Mouse (Mus musculus): Measurements from ENCODE around the gene Tmem108. TPM values are rescaled to one million over a fixed set of nuclear protein-coding genes. Genes with fewer than 3 reads are reported as not detected.

Tmem108 gene
- polyA plus RNA-seq, 1 experiment from 2014 or later = 25.9 TPM

GRCm38 (mm10) chr9:103486262-103486661 is 275.4 kb downstream of the Tmem108 start:
- no peaks in the 10 kb centered on the region for H3K36me3 ChIP-seq
- no peak overlapping the region for H3K4me3 ChIP-seq (replicated peaks)
- 89% methylated on average over 6 of the region's 6 CpGs for WGBS
- no peak overlapping the region for H3K9ac ChIP-seq (replicated peaks)
- no peak overlapping the region for H3K4me2 ChIP-seq
- no peaks in the 10 kb centered on the region for H3K27me3 ChIP-seq (replicated peaks)
- peaks cover 10% of the 10 kb centered on the region; the same call in 1 of the 2 replicates for H3K4me1 ChIP-seq
- H3K27ac ChIP-seq (replicated peaks) = peak overlapping the region; percentile 20; the same call in 1 of the 2 replicates
- H3K9me3 ChIP-seq (replicated peaks) = no peaks in the 10 kb centered on the region
- no peak for ATAC-seq (ENCODE audit: low FRiP score)

GRCm38 (mm10) chr9:103485606-103486005 is 276.0 kb downstream of the Tmem108 start:
- Histone ChIP-seq H3K27me3 (replicated peaks) (no peaks in the 10 kb centered on the region), H3K4me2 (no peak overlapping the region), H3K9ac (replicated peaks) (no peak overlapping the region), H3K4me1 (peaks cover 13% of the 10 kb centered on the region), H3K4me3 (replicated peaks) (no peak overlapping the region), H3K27ac (replicated peaks) (no peak overlapping the region), H3K9me3 (replicated peaks) (no peaks in the 10 kb centered on the region), H3K36me3 (no peaks in the 10 kb centered on the region)
- no peak for ATAC-seq (ENCODE audit: low FRiP score)
- 31% methylated on average over 8 of the region's 8 CpGs for WGBS

GRCm38 (mm10) chr9:103480603-103481220 is 280.9 kb downstream of the Tmem108 start:
- H3K27ac ChIP-seq (replicated peaks) = no peak overlapping the region
- 50% methylated on average over 8 of the region's 8 CpGs for WGBS
- no peaks in the 10 kb centered on the region for H3K27me3 ChIP-seq (replicated peaks)
- H3K36me3 ChIP-seq = no peaks in the 10 kb centered on the region
- no peaks in the 10 kb centered on the region for H3K9me3 ChIP-seq (replicated peaks)
- H3K9ac ChIP-seq (replicated peaks) = no peak overlapping the region
- H3K4me1 ChIP-seq = peaks cover 5% of the 10 kb centered on the region; the same call in 1 of the 2 replicates
- H3K4me2 ChIP-seq = no peak overlapping the region
- H3K4me3 ChIP-seq (replicated peaks) = no peak overlapping the region
- no peak for ATAC-seq (ENCODE audit: low FRiP score)

- no peaks in the 10 kb centered on the region for H3K27me3 ChIP-seq (replicated peaks)
- H3K36me3 ChIP-seq = no peaks in the 10 kb centered on the region
- no peaks in the 10 kb centered on the region for H3K9me3 ChIP-seq (replicated peaks)
- H3K4me1 ChIP-seq = peaks cover 5% of the 10 kb centered on the region; the same call in 1 of the 2 replicates
- no peak within 1 kb of the TSS for H3K4me3 ChIP-seq (replicated peaks)
- WGBS = 66% methylated on average over 9 of the region's 9 CpGs
- H3K4me2 ChIP-seq = no peak within 1 kb of the TSS
- H3K9ac ChIP-seq (replicated peaks) = no peak within 1 kb of the TSS
- no peak within 1 kb of the TSS for H3K27ac ChIP-seq (replicated peaks)
- no peak; the same call in 1 of the 2 replicates for ATAC-seq (ENCODE audit: low FRiP score)
These were observed 281.5 kb downstream of the Tmem108 start, which contains the start of gene Bfsp2 for GRCm38 (mm10) chr9:103480044-103480576. TSS of gene Bfsp2 (minus strand) at chr9:103480420.

- Histone ChIP-seq H3K36me3 (no peaks in the 10 kb centered on the region), H3K4me1 (peaks cover 25% of the 10 kb centered on the region), H3K9ac (replicated peaks) (no peak overlapping the region), H3K4me3 (replicated peaks) (no peak overlapping the region), H3K27me3 (replicated peaks) (no peaks in the 10 kb centered on the region), H3K4me2 (no peak overlapping the region), H3K27ac (replicated peaks) (no peak overlapping the region), H3K9me3 (replicated peaks) (no peaks in the 10 kb centered on the region)
- WGBS = 83% methylated on average over 6 of the region's 6 CpGs
- ATAC-seq (ENCODE audit: low FRiP score) = no peak
These were observed 286.2 kb downstream of the Tmem108 start for GRCm38 (mm10) chr9:103475414-103475813.

GRCm38 (mm10) chr9:103473915-103474688 is 287.5 kb downstream of the Tmem108 start:
- Histone ChIP-seq H3K27me3 (replicated peaks) (no peaks in the 10 kb centered on the region), H3K9ac (replicated peaks) (no peak overlapping the region), H3K4me2 (peak overlapping the region; percentile 35), H3K36me3 (no peaks in the 10 kb centered on the region), H3K27ac (replicated peaks) (peak overlapping the region; percentile 66), H3K4me1 (peaks cover 25% of the 10 kb centered on the region), H3K4me3 (replicated peaks) (no peak overlapping the region), H3K9me3 (replicated peaks) (no peaks in the 10 kb centered on the region)
- 16% methylated on average over 13 of the region's 13 CpGs for WGBS
- peak; percentile 41; the same call in 1 of the 2 replicates for ATAC-seq (ENCODE audit: low FRiP score)

GRCm38 (mm10) chr9:103471784-103472183 is 289.9 kb downstream of the Tmem108 start:
- no peaks in the 10 kb centered on the region for H3K36me3 ChIP-seq
- H3K9me3 ChIP-seq (replicated peaks) = no peaks in the 10 kb centered on the region
- H3K4me3 ChIP-seq (replicated peaks) = no peak overlapping the region
- H3K27me3 ChIP-seq (replicated peaks) = no peaks in the 10 kb centered on the region
- 21% methylated on average over 11 of the region's 11 CpGs for WGBS
- peak overlapping the region; percentile 17; the same call in 1 of the 2 replicates for H3K4me2 ChIP-seq
- no peak overlapping the region for H3K27ac ChIP-seq (replicated peaks)
- no peak overlapping the region for H3K9ac ChIP-seq (replicated peaks)
- H3K4me1 ChIP-seq = peaks cover 25% of the 10 kb centered on the region
- no peak for ATAC-seq (ENCODE audit: low FRiP score)

- H3K27me3 ChIP-seq (replicated peaks) = no peaks in the 10 kb centered on the region
- no peak for ATAC-seq (ENCODE audit: low FRiP score)
- WGBS = 69% methylated on average over 5 of the region's 5 CpGs
These were observed 292.1 kb downstream of the Tmem108 start for GRCm38 (mm10) chr9:103469516-103469915.

GRCm38 (mm10) chr9:103468911-103469310 is 292.7 kb downstream of the Tmem108 start:
- Histone ChIP-seq H3K9ac (replicated peaks) (no peak overlapping the region), H3K36me3 (no peaks in the 10 kb centered on the region), H3K4me2 (no peak overlapping the region), H3K27me3 (replicated peaks) (no peaks in the 10 kb centered on the region), H3K4me1 (peaks cover 26% of the 10 kb centered on the region), H3K9me3 (replicated peaks) (no peaks in the 10 kb centered on the region), H3K4me3 (replicated peaks) (no peak overlapping the region), H3K27ac (replicated peaks) (no peak overlapping the region)
- 80% methylated on average over 7 of the region's 7 CpGs for WGBS
- ATAC-seq (ENCODE audit: low FRiP score) = no peak

More at GRCm38 (mm10) chr9:103469516-103469915, 292.1 kb downstream of the Tmem108 start:
- Histone ChIP-seq H3K9ac (replicated peaks) (no peak overlapping the region), H3K4me3 (replicated peaks) (no peak overlapping the region), H3K9me3 (replicated peaks) (no peaks in the 10 kb centered on the region), H3K27ac (replicated peaks) (no peak overlapping the region), H3K4me2 (no peak overlapping the region), H3K36me3 (no peaks in the 10 kb centered on the region), H3K4me1 (peaks cover 32% of the 10 kb centered on the region)

- Histone ChIP-seq H3K9ac (replicated peaks) (no peak overlapping the region), H3K4me2 (no peak overlapping the region)
- peak; percentile 42; the same call in 1 of the 2 replicates for ATAC-seq (ENCODE audit: low FRiP score)
These were observed 295.9 kb downstream of the Tmem108 start for GRCm38 (mm10) chr9:103465711-103466220.

GRCm38 (mm10) chr9:103465293-103465692 is 296.3 kb downstream of the Tmem108 start:
- Histone ChIP-seq H3K9me3 (replicated peaks) (no peaks in the 10 kb centered on the region), H3K4me3 (replicated peaks) (no peak overlapping the region), H3K4me2 (no peak overlapping the region), H3K36me3 (no peaks in the 10 kb centered on the region), H3K4me1 (peaks cover 11% of the 10 kb centered on the region), H3K9ac (replicated peaks) (no peak overlapping the region), H3K27me3 (replicated peaks) (no peaks in the 10 kb centered on the region), H3K27ac (replicated peaks) (peak overlapping the region; percentile 71)
- WGBS = 24% methylated on average over 1 of the region's 1 CpGs
- 0 out of 2 replicates have a peak, but pooled peaks have one; percentile 46 for ATAC-seq (ENCODE audit: low FRiP score)

More at GRCm38 (mm10) chr9:103465711-103466220, 295.9 kb downstream of the Tmem108 start:
- Histone ChIP-seq H3K4me3 (replicated peaks) (no peak overlapping the region), H3K4me1 (peaks cover 12% of the 10 kb centered on the region), H3K27ac (replicated peaks) (peak overlapping the region; percentile 71), H3K36me3 (no peaks in the 10 kb centered on the region), H3K27me3 (replicated peaks) (no peaks in the 10 kb centered on the region), H3K9me3 (replicated peaks) (no peaks in the 10 kb centered on the region)
- WGBS = 25% methylated on average over 13 of the region's 13 CpGs
